Mouse (Mus musculus): ENCODE measurements at regions not wholly inside any gene's neighbourhood (a gene's known extent, or its start where the extent isn't known, plus 50 kb on each side); places are given as distances from the start of the nearest gene placed in this dataset.

DNA sequence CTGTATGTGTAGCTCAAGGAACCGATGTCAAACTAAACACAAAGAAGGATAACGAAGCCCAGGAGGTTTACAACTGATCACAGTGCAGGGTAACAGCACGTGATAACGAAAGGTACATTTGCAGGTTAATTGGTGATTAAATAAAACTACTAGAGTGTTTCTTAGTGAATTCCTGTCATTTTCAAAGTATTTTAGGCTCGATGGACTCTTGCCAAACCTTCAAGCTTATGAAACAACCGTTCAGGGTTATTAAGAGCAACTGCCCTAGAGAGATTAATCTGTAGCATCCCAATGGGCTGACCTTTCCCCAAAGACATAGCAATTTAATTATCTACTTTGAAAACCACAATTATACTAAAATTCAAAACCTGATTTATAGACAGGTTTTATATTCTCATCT is 741.1 kb downstream of the Robo2 start:
- Histone ChIP-seq H3K9me3 (ENCODE audit: low read length) (no peaks in the 10 kb centered on the region), H3K4me2 (replicated peaks; ENCODE audit: low read depth, low read length) (no peak overlapping the region), H3K27me3 (ENCODE audit: insufficient read depth, low read length) (no peaks in the 10 kb centered on the region), H3K36me3 (ENCODE audit: insufficient read depth, low read length) (no peaks in the 10 kb centered on the region), H3K4me3 (ENCODE audit: low read length) (no peak overlapping the region), H3K4me1 (ENCODE audit: insufficient read depth, low read length) (no peaks in the 10 kb centered on the region), H3K9ac (replicated peaks; ENCODE audit: low read length) (no peak overlapping the region), H3K27ac (ENCODE audit: low read length) (no peak overlapping the region)
- 70% methylated on average over 6 of the region's 6 CpGs for WGBS
- no peak for ATAC-seq (ENCODE audit: low FRiP score, low TSS enrichment)

DNA sequence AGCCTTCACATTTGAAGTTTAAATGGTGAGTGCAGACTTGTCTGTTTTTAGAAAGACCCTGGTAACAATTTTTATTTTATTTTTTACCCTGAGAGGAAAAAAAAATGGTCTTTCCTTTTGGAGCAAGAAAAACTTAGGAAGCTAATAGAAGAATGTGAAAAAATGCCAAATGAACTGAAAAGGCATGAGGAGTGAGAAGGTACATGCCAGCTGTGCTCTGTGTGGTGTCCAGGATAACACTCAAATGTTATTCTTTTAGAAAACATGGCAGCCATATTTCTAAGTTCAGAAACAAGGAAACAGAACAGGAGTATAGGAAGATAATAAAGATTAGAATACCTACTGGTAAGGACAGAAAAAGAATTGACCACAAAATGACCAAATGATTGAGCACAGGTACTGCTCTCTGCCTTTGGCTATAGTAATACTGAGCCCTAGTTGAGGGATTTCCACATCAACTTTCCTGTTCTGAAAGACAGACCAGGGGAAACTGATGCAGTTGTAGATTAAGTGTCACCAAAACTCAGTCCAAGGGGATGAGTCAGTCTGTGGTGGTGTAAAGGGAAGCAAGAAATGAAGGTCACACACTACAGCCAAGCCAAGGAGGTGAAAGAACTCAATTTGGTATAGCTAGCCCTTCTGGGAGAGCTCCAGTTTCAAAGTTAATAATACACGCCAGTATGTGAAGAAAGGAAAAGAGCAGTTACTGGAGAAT is 758.5 kb downstream of the Robo2 start:
- H3K9ac ChIP-seq (replicated peaks; ENCODE audit: low read length): no peak overlapping the region
- no peak overlapping the region for H3K4me3 ChIP-seq (ENCODE audit: low read length)
- no peaks in the 10 kb centered on the region; the same call in 1 of the 2 replicates for H3K4me1 ChIP-seq (ENCODE audit: insufficient read depth, low read length)
- no peaks in the 10 kb centered on the region for H3K36me3 ChIP-seq (ENCODE audit: insufficient read depth, low read length)
- ATAC-seq (ENCODE audit: low FRiP score, low TSS enrichment): no peak
- no peak overlapping the region for H3K4me2 ChIP-seq (replicated peaks; ENCODE audit: low read depth, low read length)
- H3K9me3 ChIP-seq (ENCODE audit: low read length): no peaks in the 10 kb centered on the region
- H3K27me3 ChIP-seq (ENCODE audit: insufficient read depth, low read length): no peaks in the 10 kb centered on the region
- no peak overlapping the region for H3K27ac ChIP-seq (ENCODE audit: low read length)
- 81% methylated on average over 1 of the region's 1 CpGs for WGBS

DNA sequence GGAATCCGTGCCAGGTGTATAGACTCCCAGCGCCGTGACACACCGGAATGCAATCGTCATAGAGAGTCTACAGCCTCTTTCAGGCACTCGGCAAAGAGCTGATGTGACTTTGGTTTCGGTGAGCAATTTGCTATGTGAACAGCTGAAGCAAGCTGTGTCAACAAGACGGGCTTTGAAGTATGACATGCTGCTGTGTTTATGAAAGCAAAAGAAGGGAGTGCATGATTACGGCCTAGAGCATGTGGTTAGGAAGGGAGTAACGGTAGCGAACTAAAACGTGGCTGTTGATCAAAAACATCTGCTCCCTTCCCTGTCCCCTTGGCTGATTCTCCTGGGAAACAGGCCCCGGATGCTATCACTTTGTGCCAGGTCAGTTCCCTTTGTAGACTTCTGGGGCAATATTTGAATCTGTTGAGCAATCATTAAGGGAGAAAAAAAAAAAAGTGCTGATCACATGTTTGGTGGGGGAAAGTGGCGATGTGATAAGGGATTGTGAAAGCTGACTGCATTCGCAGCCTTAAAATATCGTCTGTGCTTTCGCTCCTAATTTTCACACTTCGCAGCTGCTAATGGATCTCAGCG is 764.3 kb downstream of the Robo2 start:
- H3K4me2 ChIP-seq (replicated peaks; ENCODE audit: low read depth, low read length): peak overlapping the region; percentile 46
- H3K27ac ChIP-seq (ENCODE audit: low read length): peak overlapping the region; percentile 56; the same call in 1 of the 2 replicates
- H3K36me3 ChIP-seq (ENCODE audit: insufficient read depth, low read length): no peaks in the 10 kb centered on the region
- peak overlapping the region; percentile 24 for H3K4me3 ChIP-seq (ENCODE audit: low read length)
- no peaks in the 10 kb centered on the region for H3K9me3 ChIP-seq (ENCODE audit: low read length)
- no peaks in the 10 kb centered on the region for H3K27me3 ChIP-seq (ENCODE audit: insufficient read depth, low read length)
- peaks cover 9% of the 10 kb centered on the region for H3K4me1 ChIP-seq (ENCODE audit: insufficient read depth, low read length)
- no peak overlapping the region for H3K9ac ChIP-seq (replicated peaks; ENCODE audit: low read length)
- peak; percentile 95 for ATAC-seq (ENCODE audit: low FRiP score, low TSS enrichment)
- WGBS: 24% methylated on average over 19 of the region's 19 CpGs

DNA sequence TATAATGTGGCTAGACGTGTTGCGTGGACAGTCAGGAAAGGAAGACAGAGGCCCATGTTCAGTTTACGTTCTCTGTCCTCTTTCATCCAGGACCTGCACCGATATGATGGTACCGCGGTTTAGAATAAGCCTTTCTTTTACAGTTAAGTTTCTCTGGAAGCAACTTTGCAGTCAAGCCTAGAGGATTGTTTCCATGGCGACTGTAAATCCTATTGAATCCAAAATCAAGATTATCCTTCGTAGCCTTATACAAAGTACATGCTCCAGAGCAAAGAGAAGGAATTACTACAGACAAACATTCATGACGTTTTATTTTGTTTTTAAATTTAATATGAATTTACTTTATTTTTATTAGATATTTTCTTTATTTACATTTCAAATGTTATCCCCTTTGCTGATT is 798.6 kb downstream of the Robo2 start:
- no peak overlapping the region for H3K9ac ChIP-seq (replicated peaks; ENCODE audit: low read length)
- H3K9me3 ChIP-seq (ENCODE audit: low read length): no peaks in the 10 kb centered on the region
- H3K27me3 ChIP-seq (ENCODE audit: insufficient read depth, low read length): no peaks in the 10 kb centered on the region
- H3K4me3 ChIP-seq (ENCODE audit: low read length): no peak overlapping the region
- H3K4me2 ChIP-seq (replicated peaks; ENCODE audit: low read depth, low read length): no peak overlapping the region
- ATAC-seq (ENCODE audit: low FRiP score, low TSS enrichment): no peak
- no peaks in the 10 kb centered on the region for H3K36me3 ChIP-seq (ENCODE audit: insufficient read depth, low read length)
- 96% methylated on average over 9 of the region's 9 CpGs for WGBS
- no peak overlapping the region for H3K27ac ChIP-seq (ENCODE audit: low read length)
- H3K4me1 ChIP-seq (ENCODE audit: insufficient read depth, low read length): no peaks in the 10 kb centered on the region

DNA sequence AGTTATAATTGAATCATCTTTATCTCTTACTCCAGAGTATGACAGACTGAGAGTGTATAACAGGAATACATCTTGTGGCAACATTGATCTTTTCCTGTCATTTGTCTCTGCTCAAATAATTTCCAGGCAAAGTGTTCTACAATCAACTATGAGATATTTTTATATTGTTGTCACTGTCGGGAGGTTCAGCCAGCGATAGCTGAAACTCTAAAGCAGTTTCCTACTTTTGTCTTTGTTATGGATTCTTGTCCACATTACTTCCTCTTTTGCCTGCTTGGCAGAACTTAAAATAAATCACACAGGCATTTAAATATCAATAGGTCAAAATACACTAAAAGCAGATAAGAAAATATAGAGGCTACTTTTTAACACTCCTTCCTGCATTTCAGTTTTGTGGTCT is 820.2 kb downstream of the Robo2 start:
- no peak overlapping the region for H3K4me2 ChIP-seq (replicated peaks; ENCODE audit: low read depth, low read length)
- H3K27ac ChIP-seq (ENCODE audit: low read length): no peak overlapping the region
- H3K4me1 ChIP-seq (ENCODE audit: insufficient read depth, low read length): no peaks in the 10 kb centered on the region
- no peaks in the 10 kb centered on the region for H3K9me3 ChIP-seq (ENCODE audit: low read length)
- H3K9ac ChIP-seq (replicated peaks; ENCODE audit: low read length): no peak overlapping the region
- 45% methylated on average over 2 of the region's 2 CpGs for WGBS
- ATAC-seq (ENCODE audit: low FRiP score, low TSS enrichment): no peak
- H3K27me3 ChIP-seq (ENCODE audit: insufficient read depth, low read length): no peaks in the 10 kb centered on the region
- H3K4me3 ChIP-seq (ENCODE audit: low read length): no peak overlapping the region
- no peaks in the 10 kb centered on the region for H3K36me3 ChIP-seq (ENCODE audit: insufficient read depth, low read length)

DNA sequence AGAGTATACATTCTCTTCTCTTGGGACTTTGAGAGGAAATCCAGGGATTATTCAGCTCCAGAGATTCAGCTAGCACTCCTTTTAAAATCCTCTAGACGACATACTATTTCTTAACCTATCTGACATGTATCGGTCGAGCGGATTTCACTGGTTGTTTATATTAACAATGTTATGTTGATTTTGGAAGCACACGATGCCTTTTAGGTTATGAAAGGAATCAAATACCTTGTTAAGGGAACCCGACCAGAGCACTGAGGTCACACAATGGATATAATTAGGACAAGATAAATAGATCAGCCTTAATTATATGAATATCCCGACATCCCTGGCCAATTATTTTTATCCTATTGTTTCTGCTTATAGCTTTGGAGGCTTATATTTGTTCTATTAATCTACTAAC is 850.4 kb downstream of the Robo2 start:
- 38% methylated on average over 7 of the region's 7 CpGs for WGBS
- Histone ChIP-seq H3K4me2 (replicated peaks; ENCODE audit: low read depth, low read length) (no peak overlapping the region), H3K36me3 (ENCODE audit: insufficient read depth, low read length) (no peaks in the 10 kb centered on the region), H3K4me3 (ENCODE audit: low read length) (no peak overlapping the region), H3K9ac (replicated peaks; ENCODE audit: low read length) (no peak overlapping the region), H3K27ac (ENCODE audit: low read length) (no peak overlapping the region), H3K4me1 (ENCODE audit: insufficient read depth, low read length) (no peaks in the 10 kb centered on the region), H3K9me3 (ENCODE audit: low read length) (no peaks in the 10 kb centered on the region; the same call in 1 of the 2 replicates), H3K27me3 (ENCODE audit: insufficient read depth, low read length) (no peaks in the 10 kb centered on the region)
- no peak for ATAC-seq (ENCODE audit: low FRiP score, low TSS enrichment)

DNA sequence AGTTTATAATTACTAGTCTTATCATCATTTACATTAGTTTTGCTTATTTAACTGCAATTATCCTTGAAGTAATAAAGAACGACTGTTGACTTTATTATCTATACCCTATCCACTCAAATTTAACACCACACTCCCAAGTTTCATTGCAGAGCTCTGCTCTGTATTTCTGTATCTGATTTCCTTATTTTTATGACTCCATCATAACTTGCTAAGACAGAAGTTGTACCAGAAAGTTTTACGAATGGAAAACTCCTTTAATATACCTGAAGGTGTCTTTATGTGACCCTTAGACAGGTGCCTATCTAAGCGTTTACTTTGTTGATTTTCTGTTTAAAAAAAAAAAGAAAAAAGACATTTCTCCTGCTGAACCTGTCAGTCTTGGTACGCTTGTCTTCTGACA is 854.7 kb downstream of the Robo2 start:
- no peak for ATAC-seq (ENCODE audit: low FRiP score, low TSS enrichment)
- H3K27ac ChIP-seq (ENCODE audit: low read length): no peak overlapping the region
- no peaks in the 10 kb centered on the region for H3K27me3 ChIP-seq (ENCODE audit: insufficient read depth, low read length)
- H3K4me3 ChIP-seq (ENCODE audit: low read length): no peak overlapping the region
- no peak overlapping the region for H3K9ac ChIP-seq (replicated peaks; ENCODE audit: low read length)
- H3K36me3 ChIP-seq (ENCODE audit: insufficient read depth, low read length): no peaks in the 10 kb centered on the region
- H3K4me2 ChIP-seq (replicated peaks; ENCODE audit: low read depth, low read length): no peak overlapping the region
- H3K9me3 ChIP-seq (ENCODE audit: low read length): no peaks in the 10 kb centered on the region; the same call in 1 of the 2 replicates
- no peaks in the 10 kb centered on the region for H3K4me1 ChIP-seq (ENCODE audit: insufficient read depth, low read length)
- 78% methylated on average over 4 of the region's 4 CpGs for WGBS

DNA sequence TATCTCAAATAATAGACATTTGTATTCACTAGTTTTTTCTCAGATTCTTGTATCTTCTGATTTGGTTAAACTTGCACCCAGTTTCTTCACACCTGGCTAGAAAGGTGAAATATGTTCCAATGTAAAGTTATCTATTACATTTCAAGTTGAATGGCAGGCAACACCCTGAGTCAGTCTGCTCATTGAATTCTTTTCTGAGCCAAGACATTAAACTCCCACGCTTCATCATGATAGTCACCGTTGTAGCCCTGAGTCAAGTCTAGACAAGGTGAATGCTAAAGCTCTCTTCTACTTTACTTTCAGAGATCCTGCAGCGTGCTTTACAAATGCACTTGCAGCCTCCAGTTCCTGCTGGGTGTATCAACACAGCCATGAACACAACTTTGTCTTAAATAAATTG is 868.0 kb downstream of the Robo2 start:
- no peaks in the 10 kb centered on the region for H3K27me3 ChIP-seq (ENCODE audit: insufficient read depth, low read length)
- no peaks in the 10 kb centered on the region for H3K9me3 ChIP-seq (ENCODE audit: low read length)
- 73% methylated on average over 3 of the region's 3 CpGs for WGBS
- no peak overlapping the region for H3K9ac ChIP-seq (replicated peaks; ENCODE audit: low read length)
- H3K4me3 ChIP-seq (ENCODE audit: low read length): no peak overlapping the region
- no peak overlapping the region for H3K4me2 ChIP-seq (replicated peaks; ENCODE audit: low read depth, low read length)
- ATAC-seq (ENCODE audit: low FRiP score, low TSS enrichment): no peak
- no peaks in the 10 kb centered on the region for H3K4me1 ChIP-seq (ENCODE audit: insufficient read depth, low read length)
- no peaks in the 10 kb centered on the region for H3K36me3 ChIP-seq (ENCODE audit: insufficient read depth, low read length)
- H3K27ac ChIP-seq (ENCODE audit: low read length): no peak overlapping the region

DNA sequence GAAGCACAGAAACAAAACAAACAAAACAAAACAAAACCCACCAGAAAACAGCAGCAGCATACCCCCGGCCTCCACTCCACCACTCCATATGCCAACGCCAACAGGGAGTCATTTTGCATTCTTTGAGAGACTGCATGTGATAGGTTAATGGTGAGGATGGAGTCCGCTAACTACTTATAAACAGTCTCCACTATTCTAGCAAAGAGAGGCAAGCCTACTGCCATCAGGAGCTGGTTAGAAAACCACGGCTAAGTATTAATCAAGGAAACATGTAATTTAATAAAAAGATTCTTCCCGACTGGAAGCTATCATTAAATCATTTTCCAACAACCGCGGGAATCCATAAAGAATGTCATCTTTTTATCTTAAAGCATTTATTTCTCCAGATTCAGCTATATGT is 873.6 kb downstream of the Robo2 start:
- 86% methylated on average over 7 of the region's 7 CpGs for WGBS
- Histone ChIP-seq H3K4me2 (replicated peaks; ENCODE audit: low read depth, low read length) (no peak overlapping the region), H3K27me3 (ENCODE audit: insufficient read depth, low read length) (no peaks in the 10 kb centered on the region), H3K9ac (replicated peaks; ENCODE audit: low read length) (no peak overlapping the region), H3K4me3 (ENCODE audit: low read length) (no peak overlapping the region), H3K4me1 (ENCODE audit: insufficient read depth, low read length) (no peaks in the 10 kb centered on the region), H3K27ac (ENCODE audit: low read length) (no peak overlapping the region), H3K36me3 (ENCODE audit: insufficient read depth, low read length) (no peaks in the 10 kb centered on the region), H3K9me3 (ENCODE audit: low read length) (0 out of 2 replicates have a peak, but pooled peaks cover 3% of the 10 kb centered on the region)
- no peak for ATAC-seq (ENCODE audit: low FRiP score, low TSS enrichment)

DNA sequence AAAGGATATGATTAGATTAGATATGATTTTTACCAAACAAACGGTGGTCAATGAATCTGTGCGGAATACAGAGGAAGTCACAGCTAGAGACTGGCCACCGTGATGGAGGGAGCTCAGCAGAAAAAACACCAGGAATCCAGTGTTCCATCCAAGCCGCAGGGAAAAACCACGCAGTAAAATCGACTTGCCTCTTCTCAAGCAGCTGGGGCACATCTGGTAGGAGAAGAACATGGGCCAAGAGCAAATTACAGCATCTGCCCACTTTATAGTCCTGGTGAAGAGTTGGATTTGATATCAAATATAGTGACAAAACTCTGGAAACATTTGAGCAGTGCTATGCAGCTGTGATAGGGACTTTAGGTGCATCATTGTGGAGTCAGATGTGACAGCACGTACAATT is 874.1 kb downstream of the Robo2 start:
- no peak for ATAC-seq (ENCODE audit: low FRiP score, low TSS enrichment)
- H3K9ac ChIP-seq (replicated peaks; ENCODE audit: low read length): no peak overlapping the region
- WGBS: 87% methylated on average over 7 of the region's 7 CpGs
- H3K4me2 ChIP-seq (replicated peaks; ENCODE audit: low read depth, low read length): no peak overlapping the region
- no peak overlapping the region for H3K4me3 ChIP-seq (ENCODE audit: low read length)
- no peak overlapping the region for H3K27ac ChIP-seq (ENCODE audit: low read length)
- H3K4me1 ChIP-seq (ENCODE audit: insufficient read depth, low read length): no peaks in the 10 kb centered on the region
- 0 out of 2 replicates have a peak, but pooled peaks cover 3% of the 10 kb centered on the region for H3K9me3 ChIP-seq (ENCODE audit: low read length)
- no peaks in the 10 kb centered on the region for H3K36me3 ChIP-seq (ENCODE audit: insufficient read depth, low read length)
- H3K27me3 ChIP-seq (ENCODE audit: insufficient read depth, low read length): no peaks in the 10 kb centered on the region

Measured in kidney, embryonic 16.5 days (tissue).